Mouse (Mus musculus): ENCODE data around the gene Stk19. TPM values are rescaled to one million over a fixed set of nuclear protein-coding genes. Genes with fewer than 3 reads are reported as not detected.
"Not testable (repeated sequence)": the region's sequence is repeated elsewhere in the genome, so short reads cannot be mapped to it uniquely, and the experiment has no call there.

Stk19 gene
- polyA plus RNA-seq, 1 experiment, result 59.7 TPM

DNA sequence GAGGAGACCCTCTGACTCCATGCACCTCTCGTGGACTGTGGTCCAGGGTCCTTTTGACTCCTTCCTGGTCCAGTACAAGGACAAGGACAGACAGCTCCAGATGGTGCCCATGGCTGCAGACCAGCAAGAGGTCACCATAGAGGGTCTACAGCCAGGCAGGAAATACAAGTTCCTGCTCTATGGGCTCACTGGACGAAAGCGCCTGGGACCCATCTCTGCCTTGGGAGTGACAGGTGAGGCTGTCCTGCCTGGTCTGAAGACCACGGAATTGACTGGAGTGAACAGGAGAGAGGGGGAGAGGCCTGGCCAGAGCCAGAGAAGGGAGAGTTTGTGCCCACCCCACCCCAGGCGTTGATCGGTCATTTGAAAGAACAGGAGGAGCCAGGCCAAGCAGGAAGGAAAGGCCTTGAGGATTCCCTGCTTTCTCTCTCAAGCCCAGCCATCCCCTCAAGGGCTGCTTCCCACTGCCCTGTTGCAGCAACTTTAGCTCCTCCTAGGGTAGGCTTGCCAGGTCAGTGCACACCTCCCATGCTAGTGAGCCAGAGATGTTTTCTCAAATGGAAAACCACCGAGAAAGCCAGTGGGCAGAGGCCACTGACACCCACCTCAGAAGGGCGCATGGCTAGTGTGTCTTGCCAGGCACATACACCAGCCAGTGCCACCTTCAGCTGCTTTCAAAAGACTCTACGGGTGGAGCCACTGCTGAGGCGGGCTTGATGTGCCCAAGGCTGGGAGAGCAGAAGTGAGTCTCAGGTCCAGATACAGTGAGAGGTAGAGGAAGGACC, 39.3 kb downstream of the Stk19 start:
- not testable (repeated sequence) for DNase-seq (ENCODE audit: low read depth)

DNA sequence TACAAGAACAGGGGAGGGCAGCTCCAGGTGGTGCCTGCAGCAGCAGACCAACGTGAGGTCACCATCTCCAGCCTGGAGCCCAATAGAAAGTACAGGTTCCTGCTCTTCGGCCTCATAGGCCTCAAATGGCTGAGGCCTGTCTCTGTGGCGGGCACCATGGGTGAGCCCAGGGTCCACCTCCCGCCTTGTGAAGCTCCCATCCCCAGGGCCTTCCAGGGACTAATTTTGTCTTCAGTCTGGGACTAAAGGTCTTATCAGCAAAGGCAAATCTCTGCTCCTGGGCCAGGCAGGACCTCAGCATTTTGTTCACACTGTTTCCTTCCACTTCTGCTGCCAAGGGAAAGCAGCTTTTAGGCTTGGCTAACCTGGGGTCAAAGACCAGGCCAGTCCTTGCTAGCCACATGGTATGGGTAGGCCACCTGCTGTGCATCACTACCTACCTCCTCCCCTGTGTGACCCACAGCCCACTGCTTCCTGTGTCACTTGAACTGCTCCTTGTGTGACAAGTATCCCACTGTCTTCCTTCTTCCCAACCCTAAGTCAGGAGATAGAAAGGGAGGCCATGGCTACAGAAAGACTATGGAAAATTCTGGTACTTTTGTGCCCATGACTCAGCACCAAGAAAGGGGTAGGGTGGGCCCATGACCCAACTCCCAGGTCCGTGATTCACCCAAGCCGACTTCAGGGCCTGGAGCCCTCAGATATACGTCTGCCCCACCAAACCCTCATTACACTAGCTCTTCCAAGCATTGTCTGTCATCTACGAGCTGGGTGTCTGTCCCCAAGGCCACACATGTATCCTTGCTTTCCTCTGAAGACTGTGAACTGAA, 40.2 kb downstream of the Stk19 start:
- no peak for DNase-seq (ENCODE audit: low read depth)

DNA sequence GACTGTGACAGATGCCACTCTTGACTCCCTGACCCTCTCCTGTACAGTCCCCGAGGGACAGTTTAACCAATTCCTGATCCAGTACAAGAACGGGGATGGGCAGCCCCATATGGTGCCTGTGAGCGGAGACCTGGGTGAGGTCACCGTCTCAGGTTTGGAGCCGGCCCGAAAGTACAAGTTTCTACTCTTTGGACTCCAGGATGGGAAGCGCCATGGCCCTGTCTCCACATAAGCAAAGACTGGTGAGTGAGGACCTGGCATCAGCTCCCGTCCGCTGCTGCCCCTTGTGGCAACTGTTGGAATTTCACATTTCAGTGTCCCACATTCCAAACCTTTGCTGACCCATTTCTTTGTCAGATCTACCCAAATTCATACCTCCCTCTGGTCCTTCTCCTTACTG, 41.1 kb downstream of the Stk19 start:
- no peak for DNase-seq (ENCODE audit: low read depth)

DNA sequence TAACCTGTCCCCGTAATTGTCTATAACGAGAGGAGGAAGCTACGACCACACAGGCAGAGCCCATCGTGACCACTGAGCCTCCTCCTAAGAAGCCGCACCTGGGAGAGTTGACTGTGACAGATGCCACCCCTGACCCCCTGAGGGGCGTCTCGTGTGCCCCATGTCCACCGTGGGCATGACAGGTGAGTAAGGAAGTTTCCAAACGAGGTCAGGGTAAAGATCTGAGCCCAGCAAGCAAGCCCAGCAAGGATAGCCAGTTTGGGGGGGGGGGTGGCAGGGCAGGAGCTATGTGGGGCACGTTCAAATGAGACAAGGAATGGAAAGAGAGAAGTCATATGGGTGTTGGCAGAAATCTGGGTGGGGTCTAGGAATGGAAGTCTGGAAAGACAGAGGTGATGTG, 41.7 kb downstream of the Stk19 start:
- DNase-seq (ENCODE audit: low read depth), result no peak

DNA sequence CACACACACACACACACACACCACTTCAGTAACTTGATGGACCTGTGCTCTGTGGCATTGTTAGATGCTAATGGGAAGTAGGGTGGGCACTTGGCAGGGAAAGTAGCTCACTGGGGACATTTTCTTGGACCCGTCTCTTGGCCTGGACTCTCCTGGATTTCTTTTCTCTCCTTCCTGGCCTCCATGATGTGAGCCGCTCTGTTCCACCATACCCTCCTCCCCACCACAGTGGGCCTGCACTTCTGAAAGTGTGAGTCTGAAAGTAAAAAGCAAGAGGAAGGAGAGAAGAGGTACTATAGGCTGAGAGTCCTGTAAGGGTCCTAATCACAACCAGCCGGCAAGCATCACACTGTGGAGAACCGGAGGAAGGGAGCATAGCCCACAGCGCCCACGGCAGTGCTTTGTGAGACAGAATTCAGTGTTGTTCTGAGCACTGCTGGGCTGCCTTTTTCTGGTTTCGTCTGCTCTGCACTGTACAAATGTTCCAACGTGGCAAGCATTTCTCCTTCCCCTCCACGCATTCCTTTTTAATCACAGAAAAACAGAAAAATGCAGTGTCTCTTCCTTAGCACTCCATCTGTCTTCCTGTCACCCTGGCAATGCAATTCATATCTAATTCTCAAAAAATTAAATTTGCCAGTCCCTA, 58.9 kb downstream of the Stk19 start:
- DNase-seq (ENCODE audit: low read depth), result no peak

Other genes with a start within 250 kb of the Stk19 start
- gene Gpsm3, start 247.1 kb downstream of the Stk19 start, polyA plus RNA-seq (2012; rRNA removed), result 10.0 and 10.1 TPM in 2 replicates
- gene Pbx2, start 245.7 kb downstream of the Stk19 start, polyA plus RNA-seq (2012; rRNA removed), result 51.3 and 59.8 TPM in 2 replicates
- 5.3 and 5.5 TPM in 2 replicates for gene Ager, start 239.1 kb downstream of the Stk19 start, polyA plus RNA-seq (2012; rRNA removed)
- 99.2 and 108 TPM in 2 replicates for gene Rnf5, start 233.3 kb downstream of the Stk19 start, polyA plus RNA-seq (2012; rRNA removed)
- 204 and 232 TPM in 2 replicates for gene Agpat1, start 232.7 kb downstream of the Stk19 start, polyA plus RNA-seq (2012; rRNA removed)
- 3.6 and 5.3 TPM in 2 replicates for gene Egfl8, start 221.0 kb downstream of the Stk19 start, polyA plus RNA-seq (2012; rRNA removed)
- 49.6 and 62.9 TPM in 2 replicates for gene Ppt2, start 208.4 kb downstream of the Stk19 start, polyA plus RNA-seq (2012; rRNA removed)
- 15.8 and 28.1 TPM in 2 replicates for gene Prrt1, start 207.4 kb downstream of the Stk19 start, polyA plus RNA-seq (2012; rRNA removed)
- gene Fkbpl, start 192.2 kb downstream of the Stk19 start, polyA plus RNA-seq (2012; rRNA removed), result 2.9 and 9.3 TPM in 2 replicates
- gene Atf6b, start 189.8 kb downstream of the Stk19 start, polyA plus RNA-seq (2012; rRNA removed), result 87.4 and 87.8 TPM in 2 replicates
- gene Tnxb, start 166.4 kb downstream of the Stk19 start, polyA plus RNA-seq (2012; rRNA removed), result 34.9 and 42.7 TPM in 2 replicates
- gene C4b, start 93.1 kb downstream of the Stk19 start, polyA plus RNA-seq (2012; rRNA removed), result 138 and 171 TPM in 2 replicates
- gene Cyp21a1, start 32.4 kb downstream of the Stk19 start, polyA plus RNA-seq (2012; rRNA removed), result 0.28 and 0.29 TPM in 2 replicates
- gene Dxo, start 74 bp upstream of the Stk19 start, polyA plus RNA-seq (2012; rRNA removed), result 62.6 and 64.9 TPM in 2 replicates
- 91.1 and 93.8 TPM in 2 replicates for gene Skiv2l, start 13.3 kb upstream of the Stk19 start, polyA plus RNA-seq (2012; rRNA removed)
- 53.8 and 77.2 TPM in 2 replicates for gene Nelfe, start 13.4 kb upstream of the Stk19 start, polyA plus RNA-seq (2012; rRNA removed)
- gene Cfb, start 25.6 kb upstream of the Stk19 start, polyA plus RNA-seq (2012; rRNA removed), result 70.2 and 140 TPM in 2 replicates
- 14.5 and 14.8 TPM in 2 replicates for gene Zbtb12, start 42.5 kb upstream of the Stk19 start, polyA plus RNA-seq (2012; rRNA removed)
- gene Gm20547, start 45.1 kb upstream of the Stk19 start, polyA plus RNA-seq (2012; rRNA removed), result not detected in 2 replicates
- gene C2, start 61.3 kb upstream of the Stk19 start, polyA plus RNA-seq (2012; rRNA removed), result 54.9 and 69.0 TPM in 2 replicates
- 230 TPM in 2 replicates for gene Ehmt2, start 61.5 kb upstream of the Stk19 start, polyA plus RNA-seq (2012; rRNA removed)
- gene Slc44a4, start 77.5 kb upstream of the Stk19 start, polyA plus RNA-seq (2012; rRNA removed), result 48.4 and 50.0 TPM in 2 replicates
- gene Neu1, start 94.3 kb upstream of the Stk19 start, polyA plus RNA-seq (2012; rRNA removed), result 113 and 155 TPM in 2 replicates
- gene Hspa1b, start 122.3 kb upstream of the Stk19 start, polyA plus RNA-seq (2012; rRNA removed), result 58.3 and 104 TPM in 2 replicates
- 0.24 TPM in 1 of 2 replicates, not detected in the other for gene Gm20481, start 133.0 kb upstream of the Stk19 start, polyA plus RNA-seq (2012; rRNA removed)
- 37.0 and 50.4 TPM in 2 replicates for gene Hspa1a, start 135.2 kb upstream of the Stk19 start, polyA plus RNA-seq (2012; rRNA removed)
- gene Hspa1l, start 135.8 kb upstream of the Stk19 start, polyA plus RNA-seq (2012; rRNA removed), result 2.4 and 4.4 TPM in 2 replicates
- 36.8 and 54.6 TPM in 2 replicates for gene Lsm2, start 144.9 kb upstream of the Stk19 start, polyA plus RNA-seq (2012; rRNA removed)
- 127 and 175 TPM in 2 replicates for gene Vars, start 164.0 kb upstream of the Stk19 start, polyA plus RNA-seq (2012; rRNA removed)
- 1.2 and 1.3 TPM in 2 replicates for gene Vwa7, start 179.6 kb upstream of the Stk19 start, polyA plus RNA-seq (2012; rRNA removed)
- gene Sapcd1, start 191.1 kb upstream of the Stk19 start, polyA plus RNA-seq (2012; rRNA removed), result 3.0 and 3.4 TPM in 2 replicates
- 4.7 and 5.2 TPM in 2 replicates for gene Msh5, start 209.8 kb upstream of the Stk19 start, polyA plus RNA-seq (2012; rRNA removed)
- 129 and 133 TPM in 2 replicates for gene Clic1, start 213.0 kb upstream of the Stk19 start, polyA plus RNA-seq (2012; rRNA removed)
- gene Ddah2, start 222.1 kb upstream of the Stk19 start, polyA plus RNA-seq (2012; rRNA removed), result 54.7 and 62.7 TPM in 2 replicates
- gene Ly6g6c, start 228.4 kb upstream of the Stk19 start, polyA plus RNA-seq (2012; rRNA removed), result 0.61 and 0.66 TPM in 2 replicates
- 1.5 and 3.3 TPM in 2 replicates for gene Mpig6b, start 229.2 kb upstream of the Stk19 start, polyA plus RNA-seq (2012; rRNA removed)
- gene Ly6g6e, start 240.0 kb upstream of the Stk19 start, polyA plus RNA-seq (2012; rRNA removed), result 19.1 and 23.4 TPM in 2 replicates
- gene Ly6g6d, start 241.1 kb upstream of the Stk19 start, polyA plus RNA-seq (2012; rRNA removed), result 15.7 and 17.2 TPM in 2 replicates
- 0.09 TPM in 1 of 2 replicates, not detected in the other for gene Ly6g6f, start 248.7 kb upstream of the Stk19 start, polyA plus RNA-seq (2012; rRNA removed)

Data from gonadal fat pad, adult 2 months (tissue).